Mouse (Mus musculus): ENCODE measurements around the gene Bcar3. TPM values are rescaled to one million over a fixed set of nuclear protein-coding genes. Genes with fewer than 3 reads are reported as not detected.

Gene Bcar3
- polyA plus RNA-seq, 1 experiment from 2014 or later: 24.9 TPM

GRCm38 (mm10) chr3:122346600-122346999 is 52.7 kb downstream of the Bcar3 start:
- CTCF ChIA-PET: interaction anchor here (1.1 kb wide), 1 partner anchor 560 kb away, joined by 3 read pairs; no protein-coding TSS in a partner anchor
- no peaks in the 10 kb centered on the region for H3K27me3 ChIP-seq
- no peak for ATAC-seq
- in situ Hi-C loops (cut with MboI; ENCODE audit: low pct_unique_long_range_greater_than_20kb): no loop called here
- POLR2A ChIA-PET: interaction anchor here (0.6 kb wide), 1 partner anchor 313 kb away, joined by 4 read pairs; no protein-coding TSS in a partner anchor
- no peak for DNase-seq (ENCODE audit: low read depth, low spot score)
- TF ChIP-seq CTCF (IDR thresholded peaks at IDR 0.05): no peak

- in situ Hi-C loops (cut with MboI; ENCODE audit: low pct_unique_long_range_greater_than_20kb): no loop called here
- ChIA-PET POLR2A (no interaction called here), CTCF (no interaction called here)
- no peaks in the 10 kb centered on the region for H3K27me3 ChIP-seq
- DNase-seq (ENCODE audit: low read depth, low spot score) (no peak), ATAC-seq (peak; percentile 58)
- no peak for TF ChIP-seq CTCF (IDR thresholded peaks at IDR 0.05)
Measured at GRCm38 (mm10) chr3:122348677-122349076, 54.7 kb downstream of the Bcar3 start.

- no peak for TF ChIP-seq CTCF (IDR thresholded peaks at IDR 0.05)
- DNase-seq (ENCODE audit: low read depth, low spot score) (no peak), ATAC-seq (no peak)
- in situ Hi-C loops (cut with MboI; ENCODE audit: low pct_unique_long_range_greater_than_20kb): no loop called here
- ChIA-PET POLR2A (no interaction called here), CTCF (no interaction called here)
- no peaks in the 10 kb centered on the region for H3K27me3 ChIP-seq
Measured at GRCm38 (mm10) chr3:122352801-122353200, 58.9 kb downstream of the Bcar3 start.

GRCm38 (mm10) chr3:122359426-122359825 is 65.5 kb downstream of the Bcar3 start:
- CTCF ChIA-PET: interaction anchor here (1.7 kb wide), 1 partner anchor 21 kb away, joined by 5 read pairs; no protein-coding TSS in a partner anchor
- in situ Hi-C loops (cut with MboI; ENCODE audit: low pct_unique_long_range_greater_than_20kb): no loop called here

GRCm38 (mm10) chr3:122359954-122360353 is 66.0 kb downstream of the Bcar3 start:
- POLR2A ChIA-PET: interaction anchor here (1.0 kb wide), 1 partner anchor 10 kb away, joined by 3 read pairs; no protein-coding TSS in a partner anchor
- in situ Hi-C loops (cut with MboI; ENCODE audit: low pct_unique_long_range_greater_than_20kb): no loop called here
- no peak for ATAC-seq
- no peak for TF ChIP-seq CTCF (IDR thresholded peaks at IDR 0.05)
- CTCF ChIA-PET: interaction anchor here (1.7 kb wide), 1 partner anchor 22 kb away, joined by 5 read pairs; no protein-coding TSS in a partner anchor
- no peak for DNase-seq (ENCODE audit: low read depth, low spot score)
- no peaks in the 10 kb centered on the region for H3K27me3 ChIP-seq

More at GRCm38 (mm10) chr3:122359426-122359825, 65.5 kb downstream of the Bcar3 start:
- POLR2A ChIA-PET: interaction anchor here (1.0 kb wide), 1 partner anchor 9 kb away, joined by 3 read pairs; no protein-coding TSS in a partner anchor
- no peaks in the 10 kb centered on the region for H3K27me3 ChIP-seq
- DNase-seq (ENCODE audit: low read depth, low spot score): no peak
- no peak for TF ChIP-seq CTCF (IDR thresholded peaks at IDR 0.05)
- ATAC-seq: no peak

GRCm38 (mm10) chr3:122360721-122361138 is 66.8 kb downstream of the Bcar3 start:
- CTCF ChIA-PET: interaction anchor here (0.9 to 1.7 kb wide), 2 partner anchors 22 to 31 kb away, joined by 3 to 5 read pairs; no protein-coding TSS in a partner anchor
- in situ Hi-C loops (cut with MboI; ENCODE audit: low pct_unique_long_range_greater_than_20kb): no loop called here
- H3K27me3 ChIP-seq: no peaks in the 10 kb centered on the region
- DNase-seq (ENCODE audit: low read depth, low spot score) (no peak), ATAC-seq (no peak)
- no peak for TF ChIP-seq CTCF (IDR thresholded peaks at IDR 0.05)
- POLR2A ChIA-PET: no interaction called here

GRCm38 (mm10) chr3:122362719-122363118 is 68.8 kb downstream of the Bcar3 start:
- H3K27me3 ChIP-seq: no peaks in the 10 kb centered on the region
- ChIA-PET POLR2A (interaction anchor here (0.7 to 1.1 kb wide), 3 partner anchors 9 to 256 kb away, joined by 3 to 5 read pairs (median 3); partner anchors contain the start of gene Fnbp1l), CTCF (interaction anchor here (1.0 to 2.2 kb wide), 7 partner anchors 10 to 105 kb away, joined by 3 to 5 read pairs (median 3); no protein-coding TSS in a partner anchor)
- DNase-seq (ENCODE audit: low read depth, low spot score) (no peak), ATAC-seq (peak; percentile 67)
- no peak for TF ChIP-seq CTCF (IDR thresholded peaks at IDR 0.05)
- in situ Hi-C loops (cut with MboI; ENCODE audit: low pct_unique_long_range_greater_than_20kb): no loop called here

GRCm38 (mm10) chr3:122364565-122364964 is 70.6 kb downstream of the Bcar3 start:
- in situ Hi-C loops (cut with MboI; ENCODE audit: low pct_unique_long_range_greater_than_20kb): no loop called here
- ChIA-PET CTCF (interaction anchor here (1.0 to 1.6 kb wide), 3 partner anchors 21 to 56 kb away, joined by 3 to 5 read pairs (median 3); no protein-coding TSS in a partner anchor), POLR2A (no interaction called here)
- no peak for TF ChIP-seq CTCF (IDR thresholded peaks at IDR 0.05)
- DNase-seq (ENCODE audit: low read depth, low spot score) (no peak), ATAC-seq (no peak)
- no peaks in the 10 kb centered on the region for H3K27me3 ChIP-seq

GRCm38 (mm10) chr3:122365326-122365725 is 71.4 kb downstream of the Bcar3 start:
- ATAC-seq (peak; percentile 87), DNase-seq (ENCODE audit: low read depth, low spot score) (peak; percentile 99)
- ChIA-PET CTCF (interaction anchor here (0.7 to 3.3 kb wide), 4 partner anchors 11 to 55 kb away, joined by 3 to 14 read pairs (median 4); no protein-coding TSS in a partner anchor), POLR2A (interaction anchor here (0.5 kb wide), 1 partner anchor 33 kb away, joined by 4 read pairs; no protein-coding TSS in a partner anchor)
- no peak for TF ChIP-seq CTCF (IDR thresholded peaks at IDR 0.05)
- H3K27me3 ChIP-seq: no peaks in the 10 kb centered on the region
- in situ Hi-C loops (cut with MboI; ENCODE audit: low pct_unique_long_range_greater_than_20kb): no loop called here

GRCm38 (mm10) chr3:122371646-122372341 is 77.9 kb downstream of the Bcar3 start:
- ATAC-seq: peak; percentile 38
- no peak for DNase-seq (ENCODE audit: low read depth, low spot score)
- ChIA-PET CTCF (interaction anchor here (1.0 to 2.0 kb wide), 4 partner anchors 18 to 86 kb away, joined by 3 to 5 read pairs (median 4); no protein-coding TSS in a partner anchor), POLR2A (interaction anchor here (1.4 kb wide), 1 partner anchor 9 kb away, joined by 5 read pairs; no protein-coding TSS in a partner anchor)
- in situ Hi-C loops (cut with MboI; ENCODE audit: low pct_unique_long_range_greater_than_20kb): no loop called here
- no peak for TF ChIP-seq CTCF (IDR thresholded peaks at IDR 0.05)
- H3K27me3 ChIP-seq: no peaks in the 10 kb centered on the region

Data from Patski (cell line).